Mouse (Mus musculus): ENCODE measurements around the gene Dnah11. TPM values are rescaled to one million over a fixed set of nuclear protein-coding genes. Genes with fewer than 3 reads are reported as not detected.

Dnah11 gene
- total and polyA plus RNA-seq, 3 experiments = 0.11 to 0.77 TPM; not detected in 1

DNA sequence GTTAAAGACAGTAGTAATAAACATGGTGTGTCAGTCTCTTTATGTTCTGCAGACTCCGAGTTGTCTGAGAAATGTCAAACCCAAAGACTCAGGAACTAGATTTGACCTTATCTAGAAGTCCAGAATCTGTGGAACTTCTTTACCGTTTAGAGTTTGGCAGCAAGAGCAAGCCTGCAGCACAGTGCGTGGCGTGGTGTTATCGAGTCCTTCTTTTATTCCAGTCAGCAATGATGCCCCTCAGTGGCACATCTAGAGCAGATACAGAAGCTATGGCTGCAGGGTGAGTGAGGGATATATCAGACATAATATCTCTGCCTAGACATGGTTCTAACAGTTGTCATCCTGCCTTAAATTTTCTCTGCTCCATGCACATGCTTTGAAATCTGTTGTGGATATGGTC is 336.2 kb downstream of the Dnah11 start:
- Histone ChIP-seq H3K4me1 (ENCODE audit: control insufficient read depth in 1 of 2, insufficient read depth in 2 of 2, low read length in 2 of 2) (no peaks in the 10 kb centered on the region), H3K36me3 (ENCODE audit: control insufficient read depth in 1 of 2, insufficient read depth in 2 of 2, low read length in 2 of 2) (peaks cover 0 to 18% of the 10 kb centered on the region in 2 experiments; a peak in 2 of 4 replicates), H3K79me2 (ENCODE audit: control insufficient read depth, insufficient read depth, low read length, poor library complexity) (peaks cover 15% of the 10 kb centered on the region), H3K27ac (ENCODE audit: control insufficient read depth, low read depth, low read length) (no peak overlapping the region), H3K4me3 (ENCODE audit: control insufficient read depth in 1 of 2, insufficient read depth in 1 of 2, low read depth in 2 of 2, low read length in 2 of 2) (no peak overlapping the region), H3K9me3 (replicated peaks; ENCODE audit: insufficient read depth, low read length) (no peaks in the 10 kb centered on the region), H3K9ac (ENCODE audit: control insufficient read depth, low read depth, low read length, poor library complexity, severe bottlenecking) (no peak overlapping the region), H3K27me3 (ENCODE audit: control insufficient read depth in 1 of 2, insufficient read depth in 2 of 2, low read length in 2 of 2) (no peaks in the 10 kb centered on the region)
- DNase-seq (ENCODE audit: low read depth, low spot score) = no peak
- no peak for TF ChIP-seq KAT2A (conservative IDR thresholded peaks at IDR 0.05; ENCODE audit: low read depth, low read length)
- TF ChIP-seq SIN3A (IDR thresholded peaks at IDR 0.05; ENCODE audit: low read length) = no peak
- no peak for TF ChIP-seq POLR2AphosphoS2 (IDR thresholded peaks at IDR 0.05; ENCODE audit: low read length)
- TF ChIP-seq POLR2A (IDR thresholded peaks at IDR 0.05; ENCODE audit: control insufficient read depth in 1 of 2, insufficient read depth in 1 of 2, low read depth in 1 of 2, low read length in 2 of 2, poor library complexity in 1 of 2) = no peak
- no peak for TF ChIP-seq MYC (IDR thresholded peaks at IDR 0.05; ENCODE audit: low read depth, low read length)
- no peak for TF ChIP-seq MEF2A (IDR thresholded peaks at IDR 0.05; ENCODE audit: extremely low read depth, insufficient replicate concordance, low read depth, low read length, poor library complexity, severe bottlenecking)
- TF ChIP-seq E2F4 (IDR thresholded peaks at IDR 0.05; ENCODE audit: borderline replicate concordance, low read depth, low read length) = no peak
- no peak for TF ChIP-seq MXI1 (IDR thresholded peaks at IDR 0.05; ENCODE audit: low read depth, low read length)
- no peak for TF ChIP-seq BHLHE40 (IDR thresholded peaks at IDR 0.05; ENCODE audit: borderline replicate concordance, low read depth, low read length)
- TF ChIP-seq CTCF (IDR thresholded peaks at IDR 0.05 in 2 of 3, conservative IDR thresholded peaks at IDR 0.05 in 1 of 3; ENCODE audit: control insufficient read depth in 1 of 3, insufficient read depth in 1 of 3, low read depth in 2 of 3, low read length in 3 of 3, poor library complexity in 1 of 3, severe bottlenecking in 1 of 3) = no peak
- TF ChIP-seq ELF1 (IDR thresholded peaks at IDR 0.05; ENCODE audit: low read depth, low read length) = no peak

DNA sequence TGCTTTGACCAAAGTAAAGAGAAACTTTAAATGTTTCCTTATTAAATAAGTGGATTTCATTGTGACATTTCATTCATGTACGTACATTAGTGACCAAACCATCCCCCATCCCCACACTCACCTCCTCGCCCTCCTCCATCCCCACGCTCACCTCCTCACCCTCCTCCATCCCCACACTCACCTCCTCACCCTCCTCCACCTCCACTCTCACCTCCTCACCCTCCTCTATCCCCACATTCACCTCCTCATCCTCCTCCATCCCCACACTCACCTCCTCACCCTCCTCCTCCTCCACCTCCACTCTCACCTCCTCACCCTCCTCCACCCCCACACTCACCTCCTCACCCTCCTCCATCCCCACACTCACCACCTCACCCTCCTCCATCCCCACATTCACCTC is 337.6 kb downstream of the Dnah11 start:
- Histone ChIP-seq H3K79me2 (ENCODE audit: control insufficient read depth, insufficient read depth, low read length, poor library complexity) (peaks cover 23% of the 10 kb centered on the region), H3K4me1 (ENCODE audit: control insufficient read depth in 1 of 2, insufficient read depth in 2 of 2, low read length in 2 of 2) (no peaks in the 10 kb centered on the region), H3K9me3 (replicated peaks; ENCODE audit: insufficient read depth, low read length) (no peaks in the 10 kb centered on the region), H3K9ac (ENCODE audit: control insufficient read depth, low read depth, low read length, poor library complexity, severe bottlenecking) (no peak overlapping the region), H3K36me3 (ENCODE audit: control insufficient read depth in 1 of 2, insufficient read depth in 2 of 2, low read length in 2 of 2) (peaks cover 0 to 7% of the 10 kb centered on the region in 2 experiments; a peak in 2 of 4 replicates), H3K27ac (ENCODE audit: control insufficient read depth, low read depth, low read length) (no peak overlapping the region), H3K27me3 (ENCODE audit: control insufficient read depth in 1 of 2, insufficient read depth in 2 of 2, low read length in 2 of 2) (no peaks in the 10 kb centered on the region), H3K4me3 (ENCODE audit: control insufficient read depth in 1 of 2, insufficient read depth in 1 of 2, low read depth in 2 of 2, low read length in 2 of 2) (no peak overlapping the region)
- TF ChIP-seq JUND (IDR thresholded peaks at IDR 0.05; ENCODE audit: low read depth, low read length) = no peak
- no peak for TF ChIP-seq E2F4 (IDR thresholded peaks at IDR 0.05; ENCODE audit: borderline replicate concordance, low read depth, low read length)
- no peak for TF ChIP-seq EP300 (IDR thresholded peaks at IDR 0.05; ENCODE audit: low read depth in 1 of 2, low read length in 2 of 2)
- TF ChIP-seq MXI1 (IDR thresholded peaks at IDR 0.05; ENCODE audit: low read depth, low read length) = no peak
- TF ChIP-seq ZNF384 (IDR thresholded peaks at IDR 0.05; ENCODE audit: low read depth, low read length) = no peak
- TF ChIP-seq MAZ (IDR thresholded peaks at IDR 0.05; ENCODE audit: low read depth, low read length) = no peak
- TF ChIP-seq CHD2 (IDR thresholded peaks at IDR 0.05; ENCODE audit: low read length) = no peak
- no peak for TF ChIP-seq BHLHE40 (IDR thresholded peaks at IDR 0.05; ENCODE audit: borderline replicate concordance, low read depth, low read length)
- no peak for TF ChIP-seq MAFK (IDR thresholded peaks at IDR 0.05; ENCODE audit: borderline replicate concordance, low read depth, low read length)
- TF ChIP-seq TCF12 (IDR thresholded peaks at IDR 0.05; ENCODE audit: low read depth, low read length) = no peak
- no peak for TF ChIP-seq NELFE (IDR thresholded peaks at IDR 0.05; ENCODE audit: low read depth, low read length)
- TF ChIP-seq POLR2AphosphoS5 (IDR thresholded peaks at IDR 0.05; ENCODE audit: borderline replicate concordance, low read depth, low read length) = no peak
- no peak for DNase-seq (ENCODE audit: low read depth, low spot score)
